Mouse (Mus musculus): ENCODE data around the gene Sesn1.

- TF ChIP-seq CTCF (IDR thresholded peaks at IDR 0.05; ENCODE audit: extremely low read depth, insufficient read length, insufficient replicate concordance, low read depth, low read length) = no peak
- no peak for TF ChIP-seq POLR2A (IDR thresholded peaks at IDR 0.05; ENCODE audit: low read depth, low read length)
Observed at GRCm38 (mm10) chr10:41814305-41814853, 4.6 kb downstream of the Sesn1 start.

Measured in small intestine, adult 2 months (tissue).